Mouse (Mus musculus): Measurements from ENCODE around the gene Supt20.

GRCm38 (mm10) chr3:54651576-54651975 is 41.0 kb upstream of the Supt20 start:
- TF ChIP-seq POLR2A (IDR thresholded peaks at IDR 0.05; ENCODE audit: insufficient read depth, low read depth, low read length) (no peak), CTCF (IDR thresholded peaks at IDR 0.05; ENCODE audit: insufficient read depth, low read depth, low read length) (no peak)
